Mouse (Mus musculus) hindbrain, embryonic 10.5 days (tissue): ENCODE data around the gene Rnf7. TPM values are rescaled to one million over a fixed set of nuclear protein-coding genes. Genes with fewer than 3 reads are reported as not detected.

Source experiments
- DNase-seq: peaks from one replicate; pipeline ENCODE4 v3.0.0-alpha.2; 2017; ENCODE audit warnings: low spot score
- H3K27ac ChIP-seq: fragments of 300-500 bp; sonication (generic); 2 replicates; pipeline ENCODE4 v1.5.1; 2016; ENCODE audit warnings: mild to moderate bottlenecking, moderate library complexity
- H3K27me3 ChIP-seq: fragments of 300-500 bp; sonication (generic); 2 replicates; pipeline ENCODE4 v1.6.1; 2016; ENCODE audit warnings: mild to moderate bottlenecking; ENCODE audit not compliant: poor library complexity, insufficient read depth, severe bottlenecking
- H3K36me3 ChIP-seq: fragments of 300-500 bp; sonication (generic); 2 replicates; pipeline ENCODE4 v1.6.1; 2016; ENCODE audit warnings: mild to moderate bottlenecking, moderate library complexity
- H3K4me1 ChIP-seq: fragments of 300-500 bp; sonication (generic); replicated peaks from 2 replicates; pipeline ENCODE4 v1.6.1; 2016; ENCODE audit warnings: mild to moderate bottlenecking
- H3K4me3 ChIP-seq: fragments of 300-500 bp; sonication (generic); 2 replicates; pipeline ENCODE4 v1.5.1; 2016; ENCODE audit warnings: mild to moderate bottlenecking, moderate library complexity
- H3K9me3 ChIP-seq: fragments of 300-500 bp; sonication (generic); 2 replicates; pipeline ENCODE4 v1.6.1; 2016; ENCODE audit warnings: mild to moderate bottlenecking, moderate library complexity
- WGBS: fragments of 180-500 bp; shearing (Covaris S2); methylation state at CpG from one replicate; pipeline ENCODE4 v1.1.7; 2016; 5-methylcytosine and 5-hydroxymethylcytosine counted together
- polyA plus RNA-seq: library from polyadenylated mRNA; unstranded; fragments of >200 nt; fragmentation: Nextera tagmentation; extraction: Ambion mirVana; gene quantifications from 2 replicates; pipeline ENCODE4 v1.2.1, GENCODE M21; 2016

Rnf7 gene
- polyA plus RNA-seq, 1 experiment from 2014 or later = 272 TPM

GRCm38 (mm10) chr9:96460117-96460865 is 18.2 kb downstream of the Rnf7 start:
- peaks cover 13% of the 10 kb centered on the region for H3K9me3 ChIP-seq
- H3K36me3 ChIP-seq = peaks cover 25% of the 10 kb centered on the region
- H3K4me3 ChIP-seq = no peak overlapping the region
- no peaks in the 10 kb centered on the region for H3K27me3 ChIP-seq
- H3K4me1 ChIP-seq = no peaks in the 10 kb centered on the region
- 85% methylated on average over 10 of the region's 10 CpGs for WGBS
- H3K27ac ChIP-seq = no peak overlapping the region
- no peak for DNase-seq

- Histone ChIP-seq H3K9me3 (no peaks in the 10 kb centered on the region), H3K36me3 (0 out of 2 replicates have a peak, but pooled peaks cover under 1% of the 10 kb centered on the region), H3K4me3 (no peak overlapping the region), H3K27ac (no peak overlapping the region), H3K27me3 (no peaks in the 10 kb centered on the region), H3K4me1 (peaks cover 6% of the 10 kb centered on the region; the same call in 1 of the 2 replicates)
- 78% methylated on average over 8 of the region's 8 CpGs for WGBS
- no peak for DNase-seq
These were observed 22.9 kb downstream of the Rnf7 start for GRCm38 (mm10) chr9:96455618-96456017.

DNA sequence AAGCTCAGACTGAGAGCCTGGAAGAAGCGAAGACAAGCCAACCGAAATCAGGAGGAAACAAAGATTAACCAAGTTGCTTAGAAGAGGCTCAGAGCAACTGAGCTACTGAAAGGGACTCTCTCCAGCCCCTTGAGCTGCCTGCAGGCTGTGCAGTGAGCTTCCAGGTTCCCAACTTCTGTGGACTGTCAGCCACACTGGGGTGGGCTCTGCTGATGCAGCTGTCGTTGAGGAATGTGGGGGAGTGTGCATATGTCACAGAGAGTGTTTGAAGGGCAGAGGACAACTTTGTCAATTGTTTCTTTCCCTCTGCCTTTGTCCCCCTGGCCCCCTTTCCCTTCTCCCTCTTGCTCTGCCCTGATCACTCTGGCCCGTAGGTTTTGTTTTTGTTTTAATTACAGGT is 25.5 kb downstream of the Rnf7 start:
- no peak overlapping the region for H3K4me3 ChIP-seq
- no peaks in the 10 kb centered on the region for H3K36me3 ChIP-seq
- 71% methylated on average over 4 of the region's 4 CpGs for WGBS
- H3K4me1 ChIP-seq = peaks cover 6% of the 10 kb centered on the region; the same call in 1 of the 2 replicates
- no peaks in the 10 kb centered on the region for H3K27me3 ChIP-seq
- H3K27ac ChIP-seq = no peak overlapping the region
- no peaks in the 10 kb centered on the region for H3K9me3 ChIP-seq
- DNase-seq = no peak

GRCm38 (mm10) chr9:96450900-96451720 is 27.4 kb downstream of the Rnf7 start:
- DNase-seq = no peak

GRCm38 (mm10) chr9:96449514-96449913 is 29.0 kb downstream of the Rnf7 start:
- Histone ChIP-seq H3K36me3 (no peaks in the 10 kb centered on the region), H3K27ac (no peak overlapping the region), H3K9me3 (no peaks in the 10 kb centered on the region), H3K27me3 (no peaks in the 10 kb centered on the region), H3K4me3 (no peak overlapping the region), H3K4me1 (peaks cover 6% of the 10 kb centered on the region; the same call in 1 of the 2 replicates)
- 91% methylated on average over 9 of the region's 9 CpGs for WGBS
- DNase-seq = no peak

More at GRCm38 (mm10) chr9:96450900-96451720, 27.4 kb downstream of the Rnf7 start:
- Histone ChIP-seq H3K4me3 (no peak overlapping the region), H3K27me3 (no peaks in the 10 kb centered on the region), H3K36me3 (no peaks in the 10 kb centered on the region), H3K27ac (0 out of 2 replicates have a peak overlapping the region, but pooled peaks have one; percentile 8), H3K4me1 (peaks cover 6% of the 10 kb centered on the region; the same call in 1 of the 2 replicates), H3K9me3 (no peaks in the 10 kb centered on the region)
- 65% methylated on average over 12 of the region's 12 CpGs for WGBS

DNA sequence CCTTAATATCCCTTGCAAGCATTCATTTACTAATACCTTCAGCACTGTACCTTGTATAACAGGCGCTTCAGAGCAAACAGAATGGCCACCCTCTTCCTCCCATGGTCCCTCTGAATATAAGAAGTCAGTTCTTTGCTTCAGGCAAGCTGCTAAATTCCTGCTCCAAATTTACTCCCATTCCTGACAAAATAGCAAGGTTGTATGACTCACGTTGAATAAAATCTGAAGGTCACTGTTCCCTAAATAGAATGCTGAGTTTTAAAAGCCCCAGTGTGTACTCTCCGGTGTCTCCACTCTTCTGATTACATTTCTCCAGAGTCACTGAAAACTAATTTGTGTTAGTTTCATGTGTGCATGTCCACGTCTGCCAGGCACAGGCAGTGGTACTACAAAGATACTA is 33.1 kb downstream of the Rnf7 start:
- DNase-seq = no peak
- 84% methylated on average over 4 of the region's 4 CpGs for WGBS
- H3K4me1 ChIP-seq = peaks cover 8% of the 10 kb centered on the region; the same call in 1 of the 2 replicates
- no peaks in the 10 kb centered on the region for H3K36me3 ChIP-seq
- peaks cover 9% of the 10 kb centered on the region; the same call in 1 of the 2 replicates for H3K27me3 ChIP-seq
- H3K4me3 ChIP-seq = no peak overlapping the region
- H3K9me3 ChIP-seq = no peaks in the 10 kb centered on the region
- H3K27ac ChIP-seq = no peak overlapping the region

- Histone ChIP-seq H3K9me3 (no peaks in the 10 kb centered on the region), H3K27ac (peak overlapping the region; percentile 45; the same call in 1 of the 2 replicates), H3K4me3 (0 out of 2 replicates have a peak overlapping the region, but pooled peaks have one; percentile 3), H3K27me3 (peaks cover 39% of the 10 kb centered on the region), H3K4me1 (peaks cover 25% of the 10 kb centered on the region), H3K36me3 (no peaks in the 10 kb centered on the region)
- 24% methylated on average over 10 of the region's 10 CpGs for whole genome bisulfite sequencing
- no peak for DNase-seq
These were observed 36.4 kb downstream of the Rnf7 start for GRCm38 (mm10) chr9:96442081-96442480.

DNA sequence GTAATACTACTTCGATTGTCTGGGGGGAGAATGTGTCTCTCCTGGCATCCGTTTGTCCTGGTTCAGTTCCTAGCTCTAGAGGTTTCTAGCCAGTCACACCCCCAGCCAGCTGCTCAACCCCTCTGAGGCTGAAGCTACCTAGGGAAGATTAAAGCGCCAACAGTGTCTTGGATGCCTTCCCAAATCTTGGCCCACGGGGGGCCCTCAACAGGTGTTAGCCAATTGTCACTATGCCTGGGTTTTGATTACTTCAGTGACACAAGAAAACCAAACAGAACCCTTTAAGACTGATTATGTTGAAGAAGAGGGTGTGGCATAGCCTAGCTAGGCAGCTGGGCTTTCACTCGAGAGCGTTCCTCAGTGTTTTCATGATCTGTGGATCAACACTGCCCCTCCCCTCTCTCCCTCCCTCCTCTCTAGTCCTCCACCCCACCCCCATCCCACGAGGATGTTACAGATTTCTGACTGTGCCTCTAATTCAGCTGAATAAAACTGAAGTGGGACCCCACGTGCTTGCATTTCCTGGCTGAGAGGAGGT is 40.1 kb downstream of the Rnf7 start:
- peak overlapping the region; percentile 88 for H3K27ac ChIP-seq
- no peaks in the 10 kb centered on the region for H3K9me3 ChIP-seq
- H3K27me3 ChIP-seq = peaks cover 53% of the 10 kb centered on the region
- no peaks in the 10 kb centered on the region for H3K36me3 ChIP-seq
- no peak for DNase-seq
- H3K4me1 ChIP-seq = peaks cover 32% of the 10 kb centered on the region
- 3% methylated on average over 8 of the region's 8 CpGs for WGBS
- peak overlapping the region; percentile 56 for H3K4me3 ChIP-seq

DNA sequence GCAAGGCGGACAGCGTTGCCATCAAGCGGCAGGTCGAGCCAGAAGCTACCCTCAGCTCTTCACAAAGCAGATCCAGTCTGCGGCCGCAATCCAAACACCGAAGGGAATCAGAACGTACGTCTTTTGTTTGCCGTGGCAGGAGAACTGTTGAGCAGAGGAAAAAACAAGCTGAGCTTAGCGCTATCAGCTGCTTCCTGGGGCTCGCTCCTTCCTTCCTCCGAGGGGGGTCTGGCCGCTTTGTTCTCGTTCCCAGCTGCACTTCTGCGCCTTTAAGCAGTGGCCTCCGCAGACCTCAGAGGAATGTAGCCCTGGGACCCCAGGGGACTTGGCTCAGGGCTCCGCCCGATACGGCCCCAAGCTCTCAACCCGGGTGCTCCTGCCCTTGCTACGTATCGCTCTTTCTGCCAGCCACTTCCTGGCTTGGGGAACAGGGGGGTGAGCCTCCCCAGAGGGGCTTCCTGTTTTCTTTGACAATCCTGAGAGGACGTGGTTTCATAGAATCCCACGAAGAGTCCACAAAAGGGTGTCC is 40.6 kb downstream of the Rnf7 start:
- Histone ChIP-seq H3K27ac (peak overlapping the region; percentile 88), H3K27me3 (peaks cover 53% of the 10 kb centered on the region), H3K36me3 (no peaks in the 10 kb centered on the region), H3K9me3 (no peaks in the 10 kb centered on the region), H3K4me3 (peak overlapping the region; percentile 56), H3K4me1 (peaks cover 32% of the 10 kb centered on the region)
- peak; percentile 66 for DNase-seq
- under 1% methylated on average over 25 of the region's 25 CpGs for WGBS

DNA sequence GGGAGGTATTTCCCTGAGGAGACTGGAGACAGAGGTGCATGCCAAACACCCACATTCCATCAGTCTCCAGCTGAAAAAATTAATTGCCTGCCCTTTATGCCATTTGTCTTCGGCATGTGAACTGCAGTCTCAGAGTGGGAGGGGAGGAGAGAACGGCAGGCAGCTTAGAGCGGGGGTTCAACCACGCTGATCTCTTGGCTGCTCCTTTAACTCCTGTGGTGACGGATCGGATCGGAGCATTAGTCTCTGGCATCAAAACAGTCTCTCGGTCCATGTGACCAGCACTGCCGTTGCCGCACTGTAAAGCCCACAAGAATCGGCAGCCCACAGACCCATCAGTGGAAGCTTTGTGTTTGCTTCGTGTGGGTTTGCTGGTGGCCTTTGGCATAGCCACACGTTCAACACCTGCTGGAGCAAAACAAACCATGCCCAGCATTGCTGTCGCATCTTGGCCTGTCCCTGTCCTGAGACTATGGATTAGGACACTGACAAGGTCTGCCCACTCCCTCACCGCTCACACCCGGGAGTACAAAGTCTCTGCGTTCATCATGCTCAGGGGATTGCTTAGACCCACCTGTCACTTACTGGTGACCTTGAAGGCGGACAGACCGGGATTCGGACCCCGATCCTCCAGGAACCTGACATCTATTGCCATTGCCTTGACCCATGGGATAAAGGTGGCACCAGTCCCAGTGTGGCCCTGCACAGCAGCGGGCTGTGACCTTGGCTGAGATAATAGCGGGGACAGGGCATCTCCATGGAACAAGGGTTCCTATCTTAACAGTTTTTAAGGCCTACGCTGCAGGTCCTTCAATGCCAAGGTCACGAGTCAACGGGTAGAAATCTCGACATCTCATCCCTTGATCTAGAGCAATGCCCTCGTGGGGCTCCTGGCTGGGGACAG is 41.3 kb downstream of the Rnf7 start:
- 9% methylated on average over 28 of the region's 28 CpGs for WGBS
- Histone ChIP-seq H3K36me3 (no peaks in the 10 kb centered on the region), H3K4me3 (peak overlapping the region; percentile 56), H3K27me3 (peaks cover 53% of the 10 kb centered on the region), H3K9me3 (no peaks in the 10 kb centered on the region), H3K27ac (peak overlapping the region; percentile 88), H3K4me1 (peaks cover 28% of the 10 kb centered on the region)
- DNase-seq = no peak

- H3K4me3 ChIP-seq = no peak overlapping the region
- DNase-seq = no peak
- H3K27ac ChIP-seq = no peak overlapping the region
- H3K9me3 ChIP-seq = no peaks in the 10 kb centered on the region
- H3K36me3 ChIP-seq = no peaks in the 10 kb centered on the region
- H3K27me3 ChIP-seq = peaks cover 19% of the 10 kb centered on the region
- WGBS = 91% methylated on average over 3 of the region's 3 CpGs
- H3K4me1 ChIP-seq = peaks cover 11% of the 10 kb centered on the region
These were observed 45.9 kb downstream of the Rnf7 start for GRCm38 (mm10) chr9:96432575-96432974.

GRCm38 (mm10) chr9:96431081-96431480 is 47.4 kb downstream of the Rnf7 start:
- 83% methylated on average over 3 of the region's 3 CpGs for WGBS
- Histone ChIP-seq H3K9me3 (no peaks in the 10 kb centered on the region), H3K27ac (no peak overlapping the region), H3K36me3 (no peaks in the 10 kb centered on the region), H3K4me1 (no peaks in the 10 kb centered on the region), H3K4me3 (no peak overlapping the region), H3K27me3 (peaks cover 4% of the 10 kb centered on the region)
- DNase-seq = no peak
